Mouse (Mus musculus) MN1 (cell line): ENCODE results near the gene Zfp248.

Experiments
- DNase-seq: peaks from one replicate; pipeline ENCODE4 v3.0.0-alpha.2; 2016; ENCODE audit warnings: low spot score

Gene Zfp248

DNA sequence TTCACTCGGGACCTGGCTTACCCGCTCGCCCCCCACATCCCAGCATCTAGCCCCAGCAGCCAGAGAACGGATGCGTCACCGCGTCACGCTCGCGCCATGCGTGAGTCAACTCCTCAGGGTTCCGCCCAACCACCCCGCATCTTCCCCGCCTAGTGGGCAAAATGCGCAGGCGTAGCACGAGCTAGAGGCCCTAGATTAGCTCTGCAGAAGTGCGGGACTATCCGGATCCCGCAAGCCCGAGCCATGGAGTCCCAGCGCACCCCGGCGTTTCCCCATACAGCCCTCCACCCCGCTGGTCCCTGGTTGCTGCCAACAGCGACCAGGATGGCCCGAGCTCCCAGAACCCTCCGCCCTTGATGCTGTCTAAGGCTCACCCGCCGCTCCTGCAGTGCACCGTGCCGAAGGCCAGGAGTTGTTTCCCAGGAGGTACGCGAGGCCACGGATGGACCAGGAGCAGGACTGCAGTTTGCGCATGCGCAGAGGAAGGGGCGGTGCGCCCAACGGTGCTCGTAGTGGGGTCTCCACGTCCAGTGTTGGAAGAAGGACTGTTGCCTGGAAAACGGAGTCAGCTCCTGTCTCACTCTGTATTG, at the start of gene Zfp248:
Zfp248 (minus strand) TSS at position 487 of the 590 bp plus-strand sequence.
- DNase-seq: peak; percentile 93

DNA sequence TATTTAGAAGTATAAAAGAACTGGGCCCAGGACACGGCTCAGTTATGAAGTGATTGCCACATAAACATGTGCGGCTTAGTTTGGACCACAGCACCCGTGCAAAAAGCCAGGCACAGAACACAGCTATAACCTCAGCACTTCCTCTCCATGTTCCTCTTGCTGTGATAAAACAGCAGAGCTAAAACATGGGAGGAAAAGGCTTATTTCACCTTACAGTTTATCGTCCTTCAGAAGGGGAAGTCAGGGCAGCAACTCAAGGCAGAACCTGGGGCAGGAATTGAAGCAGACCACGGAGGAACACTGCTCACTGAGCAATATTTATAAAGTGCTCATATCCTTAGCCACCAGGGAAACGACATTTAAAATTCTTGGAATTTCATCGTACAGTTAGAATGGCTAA, 43.7 kb upstream of the Zfp248 start:
- no peak for DNase-seq

- no peak for DNase-seq
Observed at GRCm38 (mm10) chr6:118482125-118482524, 26.8 kb upstream of the Zfp248 start.

- DNase-seq: peak; percentile 87
Observed at GRCm38 (mm10) chr6:118478957-118479708, 23.8 kb upstream of the Zfp248 start, which contains the start of gene Zfp9. Zfp9 (minus strand) TSS chr6:118479320.

- DNase-seq: peak; percentile 53
Observed at GRCm38 (mm10) chr6:118477875-118478785, 22.8 kb upstream of the Zfp248 start.

- DNase-seq: no peak
Observed at GRCm38 (mm10) chr6:118462069-118462705, 6.9 kb upstream of the Zfp248 start.

DNA sequence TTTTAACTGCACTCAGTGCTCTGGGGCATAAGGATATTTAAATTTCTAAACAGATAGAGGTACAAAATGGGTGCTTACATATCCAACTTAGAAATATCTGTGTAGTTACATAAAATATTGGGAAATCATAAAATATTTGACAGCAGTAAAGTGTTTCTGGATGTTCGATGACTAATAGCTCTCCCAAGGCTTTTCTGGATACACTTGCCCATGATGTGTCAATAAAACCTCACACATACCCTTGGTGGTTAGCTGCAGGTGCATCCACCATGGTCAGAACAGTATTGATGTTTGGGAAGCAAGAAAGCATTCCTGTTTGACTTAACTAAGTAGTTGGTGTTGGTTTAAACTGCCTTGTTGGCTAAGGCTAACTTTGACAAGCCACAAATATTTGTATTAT, 2.4 kb upstream of the Zfp248 start:
- DNase-seq: no peak

DNA sequence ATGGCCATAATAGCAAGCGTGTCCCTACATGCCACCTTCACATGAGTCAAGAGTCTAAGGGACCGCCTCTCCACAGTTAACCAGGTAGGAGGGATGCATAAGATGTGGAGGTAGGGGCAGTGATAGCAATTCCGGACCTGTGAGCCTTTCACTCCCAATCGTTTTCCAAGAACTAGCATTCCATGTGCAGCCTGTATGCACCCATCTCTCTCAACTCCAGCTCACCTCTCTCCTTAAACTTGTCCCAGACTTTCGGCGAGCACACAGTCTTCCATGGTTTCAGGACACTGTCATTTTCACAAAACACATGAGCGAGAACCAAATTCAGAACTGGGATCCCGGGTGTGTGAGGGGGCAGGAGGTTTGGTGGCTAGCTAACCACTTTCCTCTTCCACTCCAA, 876 bp downstream of the Zfp248 start:
- no peak for DNase-seq

DNA sequence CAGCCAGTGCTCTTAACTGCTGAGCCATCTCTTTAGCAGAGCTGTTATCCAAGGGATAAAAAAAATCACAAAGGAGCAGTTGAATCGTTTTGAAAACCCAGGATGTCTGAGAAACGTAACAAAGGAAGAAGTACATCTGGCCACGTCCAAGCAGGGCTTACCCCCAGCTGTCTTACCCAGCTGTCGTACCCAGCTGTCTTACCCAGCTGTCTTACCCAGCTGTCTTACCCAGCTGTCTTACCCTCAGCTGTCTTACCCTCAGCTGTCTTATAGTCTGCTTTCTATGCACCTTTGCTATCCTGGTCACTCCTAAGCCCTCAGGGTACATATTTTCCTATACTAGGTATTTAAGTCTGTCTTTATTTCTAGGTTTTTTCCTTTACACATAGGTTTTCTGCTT, 23.8 kb downstream of the Zfp248 start:
- no peak for DNase-seq

DNA sequence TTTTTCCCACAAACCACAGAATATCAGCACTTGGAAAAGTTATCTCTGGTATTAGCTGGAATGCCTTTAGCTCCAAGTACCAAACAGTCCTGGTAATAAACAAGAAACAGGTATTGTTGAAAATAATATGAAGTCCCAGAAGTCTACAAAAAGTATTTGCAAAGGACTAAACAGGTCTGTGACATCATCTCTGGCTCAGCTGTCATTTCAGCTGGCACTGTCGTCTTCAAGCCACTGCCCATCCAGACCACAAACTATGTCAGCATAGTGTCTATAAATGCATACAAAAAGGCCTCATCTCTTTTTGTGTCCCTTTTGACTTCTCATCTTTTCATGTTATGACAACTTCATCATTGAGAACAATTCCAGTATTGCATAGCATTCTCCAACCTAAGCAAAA, 28.7 kb downstream of the Zfp248 start:
- no peak for DNase-seq

DNA sequence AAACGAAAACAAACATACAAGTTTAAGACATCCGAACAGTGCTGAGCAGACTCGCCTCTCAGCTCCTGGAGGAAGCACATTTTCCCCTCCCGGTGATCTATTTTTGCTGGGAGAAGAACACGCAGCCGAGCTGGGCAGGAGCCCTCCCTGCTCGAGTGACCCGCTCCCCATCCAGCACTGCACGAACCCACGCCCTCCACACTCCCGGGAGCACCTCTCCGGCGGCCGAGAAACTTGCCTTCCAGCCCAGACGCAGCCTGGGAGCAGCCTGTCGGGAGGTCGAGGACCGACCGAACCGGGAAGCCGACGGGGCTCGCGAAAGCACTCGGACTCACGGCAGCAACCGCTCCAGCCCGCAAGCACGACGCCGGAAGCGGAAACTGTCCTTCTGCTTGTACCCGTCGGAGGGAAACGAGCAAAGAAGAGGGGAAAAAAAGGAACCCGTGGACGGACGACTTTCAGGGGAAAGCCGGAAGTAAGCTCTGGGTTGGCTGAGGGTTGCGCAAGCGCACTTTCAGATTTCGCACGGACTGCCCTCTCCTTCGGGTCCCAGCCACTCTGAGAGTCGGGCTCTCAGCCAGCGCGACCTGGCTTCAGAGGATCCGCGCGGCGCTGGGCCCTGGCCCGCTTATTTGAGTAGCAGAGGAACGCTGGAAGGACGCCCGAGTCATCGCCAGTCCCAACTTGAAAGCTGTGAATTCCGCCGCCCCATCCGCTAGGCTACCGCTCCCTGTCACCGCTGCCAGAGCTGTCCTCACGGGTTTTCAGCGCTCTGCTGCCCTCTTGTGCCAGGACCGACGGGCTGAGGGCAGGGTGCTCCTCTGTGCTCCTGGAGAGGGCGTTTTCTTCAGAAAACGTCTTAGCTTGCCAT, 36.0 kb downstream of the Zfp248 start, which contains the start of gene Bms1:
Bms1 (minus strand) TSS at position 425 of the 871 bp plus-strand sequence.
- DNase-seq: peak; percentile 96

DNA sequence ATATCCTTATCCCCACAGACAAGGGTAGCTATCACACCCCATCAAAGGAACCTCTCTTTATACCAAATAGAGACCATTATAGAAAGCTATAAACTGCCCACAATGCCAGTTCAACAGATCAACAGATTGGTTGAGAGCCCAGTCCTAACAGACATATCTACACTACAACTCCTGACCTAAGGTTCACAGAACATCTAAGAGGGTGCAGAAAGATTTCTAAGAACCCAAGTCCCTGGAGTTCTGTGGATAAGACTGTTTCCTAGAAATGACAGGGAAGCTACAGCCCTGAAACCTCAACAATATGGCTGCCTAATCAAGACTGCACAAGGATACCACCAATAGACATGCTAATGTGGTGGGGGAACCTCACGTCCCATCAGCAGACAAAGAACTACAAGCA, 44.9 kb downstream of the Zfp248 start:
- DNase-seq: no peak

DNA sequence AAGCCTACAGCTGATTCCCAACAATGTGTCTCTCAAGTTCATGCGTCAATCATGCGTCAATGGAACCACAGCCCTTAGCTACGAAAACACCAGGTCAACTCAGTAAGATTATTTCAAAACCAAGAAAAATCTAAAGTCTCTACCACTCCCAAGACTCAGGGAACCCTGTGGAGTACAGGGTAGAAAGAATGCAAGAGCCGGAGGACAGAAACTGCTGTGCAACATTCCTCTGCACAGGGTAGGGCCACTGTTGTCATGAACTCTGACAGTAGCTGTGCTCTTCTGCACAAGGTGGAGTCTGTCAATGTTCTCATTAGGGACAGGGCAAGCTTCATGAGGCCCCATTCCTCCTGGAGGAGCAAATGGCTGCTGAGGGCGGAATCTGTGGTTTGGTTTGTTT, 46.8 kb downstream of the Zfp248 start:
- DNase-seq: no peak

GRCm38 (mm10) chr6:118406421-118406820, 48.9 kb downstream of the Zfp248 start:
- DNase-seq: peak; percentile 58

DNA sequence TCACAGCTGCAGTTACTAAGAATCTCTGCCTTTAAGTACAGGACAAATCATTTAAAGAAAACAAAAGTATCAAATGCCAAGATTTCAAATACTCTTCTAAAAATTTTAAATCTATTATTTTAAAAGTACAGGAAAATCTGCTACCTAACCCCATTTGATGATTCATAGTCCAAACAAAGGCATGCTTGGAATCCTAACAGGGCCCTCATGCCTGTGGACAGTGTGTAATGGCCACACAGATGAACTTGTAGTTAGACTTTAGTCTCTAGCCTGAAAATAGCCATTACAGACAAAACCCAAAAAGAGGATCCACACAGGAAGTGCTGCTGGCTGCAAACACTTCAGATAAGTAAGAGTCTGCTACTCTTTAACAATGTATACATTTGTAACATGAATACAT, 64.6 kb downstream of the Zfp248 start:
- DNase-seq: no peak

- DNase-seq: peak; percentile 33
Observed at GRCm38 (mm10) chr6:118385962-118386361, 69.4 kb downstream of the Zfp248 start.

DNA sequence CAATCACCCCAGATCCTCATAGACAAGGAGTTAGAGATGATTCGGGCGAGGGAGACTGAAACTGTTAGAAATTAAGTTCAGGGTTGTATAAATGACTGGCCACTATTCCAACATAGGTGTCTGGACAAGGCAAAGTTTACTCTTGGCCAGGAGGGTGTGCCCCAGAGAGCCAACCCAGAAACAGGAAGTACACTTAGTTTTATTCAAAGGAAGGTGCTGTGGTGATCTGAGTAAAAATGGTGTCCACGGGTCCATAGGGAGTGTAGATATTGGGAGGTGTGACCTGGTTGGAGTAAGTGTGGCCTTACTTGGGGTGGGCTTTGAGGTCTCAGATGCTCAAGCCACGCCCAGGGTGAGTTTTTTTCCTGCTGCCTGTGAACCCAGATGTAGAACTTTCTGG, 74.1 kb downstream of the Zfp248 start:
- no peak for DNase-seq

DNA sequence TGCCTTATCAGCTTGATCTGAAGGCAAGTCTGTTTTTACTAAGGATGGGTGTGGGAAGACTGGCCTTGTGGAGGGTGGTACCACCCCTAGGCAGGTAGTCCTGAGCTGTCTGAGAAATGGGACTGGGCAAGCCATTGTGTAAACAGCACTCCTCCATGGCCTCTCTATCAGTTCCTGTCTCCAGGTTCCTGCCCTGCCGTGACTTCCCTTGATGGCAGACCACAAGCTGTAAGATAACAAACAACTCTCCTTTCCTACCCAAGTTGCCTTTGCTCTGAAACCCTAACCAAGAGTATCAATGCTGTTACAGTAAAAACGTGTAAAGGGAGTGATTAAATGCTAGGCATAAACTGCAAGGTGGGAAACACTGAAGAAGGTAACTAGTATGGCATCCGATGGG, 74.7 kb downstream of the Zfp248 start:
- no peak for DNase-seq

- DNase-seq: peak; percentile 77
Observed at GRCm38 (mm10) chr6:118379451-118380167, 75.7 kb downstream of the Zfp248 start.

- peak; percentile 27 for DNase-seq
Observed at GRCm38 (mm10) chr6:118377611-118378010, 77.7 kb downstream of the Zfp248 start.
